Mouse (Mus musculus) CD4-positive helper T cell, adult 2 months (primary cell): Measurements from ENCODE around the gene Efs.
"Not testable (repeated sequence)": the region's sequence is repeated elsewhere in the genome, so short reads cannot be mapped to it uniquely, and the experiment has no call there.

Experiments
- DNase-seq: peaks from one replicate; pipeline ENCODE4 v3.0.0-alpha.2; 2012; ENCODE audit warnings: low read depth, missing footprints, low spot score

Efs gene

DNA sequence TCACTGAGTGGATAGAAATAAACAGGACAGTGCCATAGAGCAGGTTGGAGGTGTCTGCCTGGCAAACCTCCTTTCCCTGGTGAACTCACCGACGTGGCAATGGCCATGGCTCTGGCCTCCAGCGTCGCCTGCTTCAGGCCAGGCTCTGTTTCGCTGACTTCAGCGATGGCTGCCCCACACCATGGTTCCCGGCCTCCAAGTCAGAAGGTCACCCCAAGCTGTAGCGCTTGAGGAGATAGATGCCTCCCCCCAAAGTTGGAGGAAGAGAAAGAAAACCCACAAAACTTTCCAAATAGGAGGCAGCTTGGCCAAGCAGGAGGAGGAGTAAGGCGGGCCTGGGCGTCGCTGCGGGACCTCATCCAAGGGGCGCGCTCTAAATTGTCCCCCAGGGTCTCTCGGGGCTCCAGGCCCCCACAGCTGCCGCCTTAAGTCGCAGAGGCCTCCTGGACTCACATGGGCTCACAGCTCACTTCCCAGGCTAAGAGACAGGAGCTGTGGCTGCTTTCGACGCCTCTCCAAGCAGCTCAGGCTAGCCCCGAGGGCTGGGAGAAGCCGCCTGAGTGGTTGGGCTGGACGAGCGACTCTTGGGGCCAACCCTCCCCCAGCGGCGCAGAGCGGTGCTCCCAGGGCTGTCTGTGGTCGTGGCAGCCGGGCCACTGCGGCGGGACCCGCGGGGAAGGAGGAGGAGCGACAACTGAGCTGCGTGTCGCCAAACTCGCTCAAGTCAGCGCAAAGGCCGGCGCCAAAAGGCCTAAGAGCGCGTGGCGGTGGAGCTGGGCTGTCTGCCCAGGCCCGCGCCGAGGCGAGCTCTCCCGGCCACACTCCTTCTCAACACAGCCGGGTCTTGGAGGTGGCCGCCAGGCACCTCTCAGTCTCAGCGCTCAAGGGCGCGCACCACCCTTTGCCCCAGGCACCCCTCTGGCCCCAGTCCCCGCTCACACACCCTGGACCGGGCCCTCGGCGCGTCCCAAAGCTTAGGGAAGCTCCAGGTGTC, at the start of gene Efs:
Gene Efs (minus strand): TSS at position 778 of the 994 bp plus-strand sequence.
- no peak for DNase-seq

DNA sequence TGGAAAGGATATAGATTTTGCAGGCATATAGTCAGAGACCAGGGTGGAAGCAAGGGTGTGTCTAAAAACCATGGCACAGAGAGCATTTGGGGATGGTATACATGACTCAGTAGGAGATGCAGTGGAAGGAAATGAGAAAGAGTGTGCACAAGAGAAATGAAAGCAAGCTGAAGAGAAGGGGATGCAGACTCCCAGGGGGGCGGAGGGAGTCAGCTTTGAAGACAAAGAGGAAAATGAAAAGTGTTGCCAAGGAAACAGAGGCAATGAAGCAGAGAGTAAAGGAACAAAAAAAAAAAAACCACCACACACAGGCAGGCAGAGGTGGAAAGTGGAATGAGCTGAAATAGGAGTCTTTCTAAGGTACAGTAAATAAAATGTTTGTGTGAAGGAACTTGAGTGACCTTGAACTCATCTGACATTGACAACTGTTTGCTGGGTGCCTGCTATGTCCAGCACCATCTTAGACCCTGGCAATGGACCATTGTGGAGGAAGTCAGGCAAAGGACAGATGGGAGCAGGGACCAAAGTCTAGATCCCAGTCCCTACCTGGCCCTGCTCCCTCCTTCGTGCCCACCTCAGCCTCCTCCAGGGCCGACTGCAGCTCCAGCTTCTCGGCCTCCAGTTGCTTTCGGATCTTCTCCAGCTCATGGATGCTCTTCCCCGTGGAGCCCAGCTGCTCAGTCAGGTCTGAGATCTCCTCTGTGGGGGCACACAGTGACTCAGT, 48.3 kb upstream of the Efs start:
- no peak for DNase-seq

DNA sequence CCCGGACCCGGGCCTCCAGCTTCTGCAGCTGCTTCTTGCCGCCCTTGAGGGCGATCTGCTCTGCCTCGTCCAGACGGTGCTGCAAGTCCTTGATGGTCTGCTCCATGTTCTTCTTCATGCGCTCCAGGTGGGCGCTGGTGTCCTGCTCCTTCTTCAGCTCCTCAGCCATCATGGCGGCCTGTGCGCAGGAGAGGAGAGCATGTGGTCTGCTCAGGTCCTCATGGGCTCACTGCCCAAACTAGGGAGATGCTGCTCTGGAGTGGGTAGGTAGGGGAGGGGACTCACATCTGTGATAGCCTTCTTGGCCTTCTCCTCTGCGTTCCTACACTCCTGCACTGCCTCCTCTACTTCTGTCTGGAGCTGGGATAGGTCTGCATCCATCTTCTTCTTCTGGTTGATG, 46.9 kb upstream of the Efs start:
- DNase-seq = not testable (repeated sequence)

DNA sequence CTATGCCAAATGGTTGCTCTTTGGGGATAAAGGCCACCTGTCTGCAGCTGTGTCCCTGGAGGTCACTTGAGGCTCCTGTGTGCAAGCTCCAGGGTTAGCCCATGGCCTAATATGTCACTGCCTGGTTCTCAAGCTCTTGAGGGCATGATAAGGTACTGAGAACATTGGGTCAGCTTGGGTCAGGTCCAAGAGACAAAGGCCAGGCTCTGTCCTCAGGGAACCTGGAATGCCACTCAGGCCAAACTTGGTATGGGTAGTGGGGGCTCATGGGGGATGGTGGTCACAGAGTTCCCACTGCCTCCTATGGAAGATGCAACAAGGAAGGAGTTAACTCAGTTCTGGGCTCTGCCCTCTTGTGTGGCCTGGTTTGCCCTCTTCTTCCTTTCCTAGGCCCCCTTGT, 42.4 kb upstream of the Efs start:
- DNase-seq = no peak

DNA sequence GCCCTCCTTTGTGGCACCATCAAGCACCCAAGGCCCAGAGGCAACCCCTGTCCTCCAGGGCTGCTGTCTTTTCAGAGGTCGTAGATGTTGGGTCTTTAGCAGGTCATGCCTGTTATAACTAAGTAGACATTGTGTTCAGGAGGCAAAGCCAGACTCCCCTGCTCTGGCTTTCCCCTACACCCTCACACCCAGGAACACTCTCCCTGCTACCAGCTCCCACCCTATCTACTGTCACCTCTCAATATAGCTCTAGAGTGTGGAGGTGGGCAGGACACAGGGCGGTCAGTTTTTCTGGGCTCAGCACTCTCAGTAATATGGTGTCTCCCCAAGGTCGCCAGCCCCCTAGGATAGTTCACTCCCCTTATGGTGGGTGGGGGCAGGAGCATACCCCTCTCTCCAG, 41.9 kb upstream of the Efs start:
- no peak for DNase-seq

DNA sequence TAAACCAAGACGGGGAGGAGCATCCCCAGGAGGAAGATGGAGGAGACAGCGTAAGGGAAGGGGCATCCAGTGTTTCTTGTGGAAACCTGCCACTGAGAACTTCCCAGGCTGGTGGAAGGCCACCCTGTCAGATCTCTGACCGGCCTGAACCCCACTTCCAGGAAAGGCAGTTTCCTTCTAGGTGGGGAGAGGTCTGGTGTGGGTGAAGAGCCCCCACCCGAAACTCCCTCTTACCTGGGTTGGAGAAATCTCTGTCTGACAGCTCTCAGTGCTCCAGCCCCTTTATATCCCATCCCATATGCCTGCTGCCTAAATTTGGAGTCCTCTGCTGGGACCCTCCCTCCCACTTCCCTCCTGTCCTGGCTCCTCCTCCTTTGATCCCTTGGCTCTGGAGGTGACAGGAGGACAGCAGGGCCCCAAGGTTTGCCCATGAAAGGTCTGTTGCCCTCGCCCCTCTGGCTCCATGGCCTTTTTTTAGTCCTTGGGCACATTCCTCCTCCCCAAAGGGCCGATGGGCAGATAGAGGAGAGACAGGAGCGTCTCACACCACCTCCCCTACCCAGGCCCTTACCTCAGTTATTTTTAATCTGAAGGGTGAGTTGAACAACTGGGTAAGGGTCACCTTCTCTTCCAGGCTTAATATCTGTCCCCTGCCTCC, 40.5 kb upstream of the Efs start, which contains the start of gene Myh6:
Gene Myh6 (minus strand): TSS at position 608 of the 658 bp plus-strand sequence.
- no peak for DNase-seq

DNA sequence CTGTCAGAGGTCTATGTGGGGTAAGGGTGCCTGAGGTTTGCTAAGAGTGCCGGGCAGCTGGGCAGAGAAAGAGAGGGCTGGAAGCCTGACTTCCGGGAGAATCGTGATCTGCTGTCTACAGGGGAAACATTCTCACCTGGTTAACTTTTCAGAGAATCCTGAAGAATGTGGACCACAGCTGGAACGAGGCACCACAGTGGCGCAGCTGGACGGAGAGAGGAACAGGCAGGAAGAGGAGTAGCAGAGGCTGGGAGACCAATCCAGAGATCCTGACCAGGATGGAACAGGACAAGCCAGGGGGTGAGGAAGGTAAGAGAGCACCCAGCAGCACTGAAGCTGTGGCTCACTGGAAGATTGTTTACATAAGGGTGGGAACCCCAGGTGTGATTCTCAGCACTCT, 39.7 kb upstream of the Efs start:
- DNase-seq = no peak

DNA sequence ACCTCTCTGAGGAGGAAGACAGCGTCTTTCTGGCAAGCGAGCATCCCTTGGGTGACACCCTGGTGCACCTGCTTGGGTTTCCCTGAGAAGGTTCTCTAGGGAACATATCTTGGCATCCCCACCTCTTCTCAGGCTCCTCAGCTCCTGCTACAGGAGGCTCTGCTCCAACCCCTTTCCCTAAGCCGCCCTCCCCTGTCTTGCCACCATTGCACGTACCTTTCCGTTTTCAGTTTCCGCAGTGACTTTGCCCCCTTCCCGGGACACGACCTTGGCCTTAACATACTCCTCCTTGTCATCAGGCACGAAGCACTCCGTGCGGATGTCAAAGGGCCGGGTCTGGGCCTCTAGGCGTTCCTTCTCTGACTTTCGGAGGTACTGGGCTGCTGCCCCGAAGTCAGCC, 39.1 kb upstream of the Efs start:
- no peak for DNase-seq

DNA sequence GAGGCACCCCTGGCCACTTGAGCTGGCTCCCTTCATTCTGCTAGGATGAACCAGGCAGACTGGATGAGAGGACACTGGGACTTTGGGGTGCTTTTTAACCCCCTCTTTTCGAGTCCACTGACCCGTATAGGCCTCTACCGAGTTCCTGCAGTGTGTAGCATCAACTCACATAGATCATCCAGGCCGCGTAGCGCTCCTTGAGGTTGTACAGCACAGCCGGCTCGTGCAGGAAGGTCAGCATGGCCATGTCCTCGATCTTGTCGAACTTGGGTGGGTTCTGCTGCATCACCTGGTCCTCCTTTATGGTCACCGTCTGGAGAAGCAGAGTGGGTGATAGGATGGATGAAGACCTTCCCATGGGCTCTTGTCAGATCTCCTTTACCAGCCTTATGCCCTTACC, 37.8 kb upstream of the Efs start:
- DNase-seq = no peak

DNA sequence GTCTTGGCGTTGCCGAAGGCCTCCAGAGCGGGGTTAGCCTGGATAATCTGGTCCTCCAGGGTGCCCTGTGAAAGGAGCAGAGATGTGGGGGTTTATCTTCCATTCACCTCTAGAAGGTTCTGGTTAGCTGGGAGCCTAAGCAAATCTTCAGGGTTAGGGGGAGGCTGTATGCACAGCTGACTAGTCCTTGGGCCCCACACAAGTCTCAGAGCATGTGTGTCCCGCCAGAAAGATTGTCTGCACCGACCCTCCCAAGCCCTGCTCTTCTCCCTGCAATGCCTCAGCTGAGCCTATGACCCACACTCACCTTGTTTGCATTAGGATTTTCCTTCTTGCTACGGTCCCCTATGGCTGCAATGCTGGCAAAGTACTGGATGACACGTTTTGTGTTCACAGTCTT, 36.8 kb upstream of the Efs start:
- DNase-seq = no peak

DNA sequence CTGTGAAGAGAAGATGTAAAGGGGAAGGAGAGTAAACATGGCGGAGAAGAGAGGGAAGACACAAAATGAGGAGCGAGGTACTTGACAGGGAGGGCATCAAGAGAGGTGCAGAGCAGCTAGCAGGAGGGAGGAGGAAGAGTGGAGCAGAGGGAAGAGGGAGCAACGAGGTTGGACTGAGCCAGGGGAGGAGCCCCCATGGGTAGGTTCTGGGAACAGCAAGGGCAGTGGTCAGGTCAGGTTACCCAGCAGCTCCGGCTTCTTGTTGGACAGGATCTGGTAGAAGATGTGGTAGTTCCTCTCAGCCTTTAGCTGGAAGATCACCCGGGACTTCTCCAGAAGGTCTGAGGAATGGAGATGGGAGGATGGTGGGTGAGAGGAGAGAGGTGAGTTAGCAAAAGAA, 35.6 kb upstream of the Efs start:
- DNase-seq = no peak

DNA sequence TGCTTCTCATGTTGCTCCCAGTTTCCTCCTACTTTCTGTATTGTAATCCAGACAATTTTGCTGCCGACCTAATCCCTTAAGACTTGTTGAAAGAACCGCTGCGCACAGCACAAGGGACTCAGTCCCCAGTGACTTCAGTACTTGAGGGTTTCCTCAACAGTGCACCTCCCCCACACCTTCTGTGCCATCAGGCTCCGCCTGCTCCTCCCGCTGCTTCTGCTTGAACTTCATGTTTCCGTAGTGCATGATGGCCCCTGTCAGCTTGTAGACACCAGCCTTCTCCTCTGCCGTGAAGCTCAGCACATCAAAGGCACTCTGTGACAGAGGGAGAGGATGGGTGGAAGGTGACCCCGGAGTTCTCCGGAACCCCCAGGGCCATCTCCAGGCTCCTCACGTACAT, 34.8 kb upstream of the Efs start:
- DNase-seq = peak; percentile 16

DNA sequence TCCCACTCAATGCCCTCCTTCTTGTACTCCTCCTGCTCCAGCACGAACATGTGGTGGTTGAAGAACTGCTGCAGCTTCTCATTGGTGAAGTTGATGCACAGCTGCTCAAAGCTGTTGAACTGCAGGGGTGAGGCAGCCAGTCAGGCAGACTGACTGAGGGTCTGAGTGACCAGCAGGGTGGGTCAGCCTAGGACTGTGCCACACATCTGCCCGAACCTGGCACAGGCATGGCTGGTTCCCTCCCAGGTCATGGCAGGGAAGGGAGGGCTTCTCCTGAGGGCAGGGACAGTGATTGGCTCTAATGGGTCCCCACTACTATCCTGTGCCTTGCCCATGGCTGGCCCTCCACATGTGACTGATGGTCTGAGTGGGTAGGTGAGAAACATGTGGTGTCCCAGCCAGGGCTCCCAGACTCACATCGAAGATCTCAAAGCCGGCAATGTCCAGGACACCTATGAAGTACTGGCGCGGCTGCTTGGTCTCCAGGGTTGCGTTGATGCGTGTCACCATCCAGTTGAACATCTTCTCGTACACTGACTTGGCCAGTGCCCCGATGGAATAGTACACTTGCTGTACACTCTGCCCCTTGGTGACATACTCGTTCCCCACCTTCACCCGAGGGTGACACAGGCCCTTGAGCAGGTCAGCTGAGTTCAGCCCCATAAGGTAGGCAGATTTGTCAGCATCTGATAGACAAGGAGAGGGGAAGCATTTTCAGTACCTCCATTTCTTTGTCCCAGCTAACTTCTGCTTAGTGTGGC, 34.1 kb upstream of the Efs start:
- DNase-seq = not testable (repeated sequence)

DNA sequence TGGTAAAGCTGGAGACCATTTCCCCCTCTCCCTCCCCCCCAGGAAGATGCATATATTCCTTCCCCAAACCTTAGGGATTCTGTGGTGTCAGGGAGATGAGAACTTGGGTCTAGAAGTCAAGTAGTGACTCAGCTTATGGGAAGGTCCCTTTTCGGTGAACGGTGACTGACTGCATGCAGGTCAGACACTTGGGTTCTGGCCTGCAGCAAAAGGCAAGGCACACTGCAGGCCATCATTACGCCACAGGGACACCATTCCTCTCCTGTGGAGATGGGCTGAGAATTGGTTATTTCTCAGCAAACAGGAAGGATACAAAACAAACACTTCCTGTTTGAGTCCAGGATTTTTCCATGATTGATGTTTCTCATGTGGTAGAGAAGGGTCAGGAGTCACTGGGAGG, 33.3 kb upstream of the Efs start:
- DNase-seq = no peak

DNA sequence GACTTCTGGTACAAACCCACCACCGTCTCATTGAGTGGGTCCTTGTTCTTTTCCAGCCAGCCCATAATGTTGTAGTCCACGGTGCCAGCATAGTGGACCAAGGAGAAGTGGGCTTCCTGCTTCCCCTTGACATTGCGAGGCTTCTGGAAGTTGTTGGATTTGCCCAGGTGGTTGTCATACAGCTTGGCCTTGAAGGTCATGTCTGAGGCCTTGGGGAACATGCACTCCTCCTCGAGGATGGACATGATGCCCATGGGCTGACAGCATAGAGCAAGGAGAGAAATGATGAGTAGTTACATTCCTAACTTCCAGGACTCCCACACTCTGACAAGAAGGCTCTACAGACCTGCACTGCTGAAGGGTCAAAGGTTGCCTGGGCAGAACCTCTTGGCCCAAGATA, 32.6 kb upstream of the Efs start:
- no peak for DNase-seq

DNA sequence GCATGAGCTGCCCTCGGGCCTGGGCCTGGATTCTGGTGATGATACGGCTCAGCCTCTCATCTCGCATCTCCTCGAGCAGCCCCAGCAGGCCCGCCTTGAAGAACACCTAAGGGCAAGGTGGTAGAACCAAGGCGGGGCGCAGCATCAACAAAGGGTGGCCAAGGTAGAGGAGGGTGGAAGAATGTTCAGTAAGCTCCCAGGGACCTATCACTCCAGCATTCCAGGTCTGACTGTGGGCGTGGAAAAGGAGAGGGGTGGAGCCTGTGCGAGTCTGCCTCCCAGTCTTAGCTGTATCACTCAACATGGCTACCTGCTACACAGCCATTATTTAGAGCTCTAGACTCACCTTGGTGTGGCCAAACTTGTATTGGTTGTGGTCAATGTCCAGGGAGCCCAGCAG, 30.6 kb upstream of the Efs start:
- DNase-seq = no peak

DNA sequence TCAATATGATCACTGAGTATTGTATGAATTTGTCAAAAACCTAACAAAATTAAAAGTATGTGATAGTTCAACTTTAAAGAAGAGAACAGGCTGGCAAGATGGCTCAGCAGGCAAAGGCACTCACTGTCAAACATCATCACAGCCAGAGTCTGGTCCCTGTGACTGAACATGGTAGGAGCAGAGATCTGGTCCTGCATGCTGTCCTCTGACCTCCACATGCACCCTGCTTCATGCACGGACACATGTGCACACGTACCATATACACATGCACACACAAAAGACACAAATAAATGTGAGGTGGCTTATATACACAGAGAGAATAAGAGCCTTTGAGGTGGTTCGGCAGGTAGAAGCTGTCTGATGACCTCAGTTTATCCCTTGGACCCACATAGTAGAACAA, 29.6 kb upstream of the Efs start:
- no peak for DNase-seq

DNA sequence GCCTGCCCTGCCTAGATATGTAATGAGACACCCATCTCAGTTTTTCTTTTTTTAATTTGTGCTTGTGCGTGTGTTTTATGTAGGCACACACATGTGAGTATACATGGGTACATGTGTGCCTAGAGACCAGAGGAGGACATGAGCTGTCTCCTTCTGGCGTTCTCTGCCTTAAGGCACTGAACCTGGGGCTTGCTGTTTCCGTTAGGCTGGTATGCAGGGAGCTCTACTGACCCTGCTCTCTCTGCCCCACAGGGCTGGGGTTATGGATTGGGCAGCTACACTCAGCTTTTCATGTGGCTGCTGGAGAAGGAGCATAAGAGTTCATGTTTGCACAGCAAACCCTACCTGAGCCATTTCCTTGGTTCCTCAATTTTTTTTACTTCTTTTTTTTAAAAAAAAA, 28.5 kb upstream of the Efs start:
- DNase-seq = no peak

DNA sequence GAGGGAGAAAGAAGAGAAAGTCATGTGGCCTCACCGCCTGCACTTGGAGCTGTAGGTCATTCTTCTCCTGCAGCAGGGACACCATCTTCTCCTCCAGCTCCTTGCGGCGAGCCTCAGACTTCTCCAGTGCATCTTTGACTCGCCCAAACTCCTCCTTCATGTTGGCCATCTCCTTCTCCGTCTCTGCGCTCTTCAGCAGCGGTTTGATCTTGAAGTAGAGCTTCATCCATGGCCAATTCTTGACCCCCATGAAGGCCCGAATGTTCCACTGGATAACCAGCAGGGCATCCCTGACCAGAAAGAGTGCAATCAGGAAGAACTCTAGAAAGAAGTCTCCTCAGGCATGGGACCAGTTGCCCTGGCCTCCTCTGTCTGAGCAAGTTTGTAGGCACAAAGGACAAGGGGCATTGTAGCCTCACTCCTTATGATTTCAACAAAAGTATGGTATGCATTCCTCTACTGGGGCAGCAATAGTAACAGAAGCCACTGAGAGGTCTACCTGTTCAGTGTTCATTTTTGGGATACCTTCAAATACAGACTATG, 27.8 kb upstream of the Efs start:
- no peak for DNase-seq

DNA sequence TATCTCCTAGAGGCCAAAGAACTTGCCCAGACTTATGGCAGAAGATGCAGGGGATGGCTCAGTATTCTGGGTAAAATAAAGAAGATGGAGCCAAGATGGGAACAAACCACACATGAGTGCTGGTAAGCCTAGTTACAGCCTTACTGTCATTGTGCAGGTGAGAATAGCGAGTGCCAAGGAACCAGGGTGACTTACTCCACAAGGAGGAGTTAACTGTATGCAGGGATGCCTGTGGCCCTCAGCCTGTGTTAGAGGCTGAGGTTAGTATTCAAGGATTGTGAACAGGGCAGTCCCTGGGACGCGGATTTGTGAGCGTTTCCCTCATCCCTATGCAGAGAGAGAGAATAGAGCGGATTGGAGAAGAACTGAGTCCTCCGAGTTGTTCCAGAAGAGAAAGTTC, 25.7 kb upstream of the Efs start:
- no peak for DNase-seq

DNA sequence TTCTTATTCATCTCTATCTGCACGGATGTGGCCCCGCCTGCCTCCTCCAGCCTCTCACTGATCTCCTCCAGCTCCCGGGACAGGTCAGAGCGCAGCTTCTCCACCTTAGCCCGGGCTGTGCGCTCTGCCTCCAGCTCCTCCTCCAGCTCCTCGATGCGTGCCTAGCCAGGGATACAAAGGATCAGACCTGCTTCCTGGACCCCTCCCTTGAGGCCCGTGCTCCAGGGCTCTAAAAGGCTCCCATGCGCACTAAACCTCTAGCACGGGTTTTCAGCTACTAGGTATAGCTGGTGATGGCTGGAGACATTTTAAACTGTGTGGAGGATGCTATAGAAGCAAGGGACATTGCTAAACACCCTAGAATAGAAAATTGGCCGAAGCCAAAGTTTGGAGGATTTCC, 24.6 kb upstream of the Efs start:
- DNase-seq = no peak
